Mouse (Mus musculus) CH12.LX (cell line): ENCODE measurements around the gene Isoc2a. TPM values are rescaled to one million over a fixed set of nuclear protein-coding genes. Genes with fewer than 3 reads are reported as not detected.
A peak's percentile ranks its signal among the peaks of the same experiment; 100 is the strongest.

Source experiments
- DNase-seq: peaks from one replicate; pipeline ENCODE4 v3.0.0-alpha.2; 2013; ENCODE audit errors: extremely low read depth
- H3K27ac ChIP-seq: 2 replicates; pipeline ENCODE4 v1.5.1; 2012; ENCODE audit warnings: low read depth, mild to moderate bottlenecking, control low read depth, moderate library complexity; ENCODE audit not compliant: insufficient read depth
- H3K27me3 ChIP-seq: replicated peaks from 2 replicates; pipeline ENCODE3; 2012; ENCODE audit warnings: inconsistent platforms
- H3K36me3 ChIP-seq, 2 experiments: replicated peaks in 1 of 2; 2 replicates each; pipeline versions ENCODE3 to v1.6.1; 2012; ENCODE audit warnings: inconsistent platforms in 1 of 2, low read length in 1 of 2, mild to moderate bottlenecking in 1 of 2, mixed read lengths in 1 of 2, moderate library complexity in 1 of 2; ENCODE audit not compliant: control insufficient read depth in 1 of 2, insufficient read depth in 1 of 2
- H3K4me1 ChIP-seq, 2 experiments: 2 replicates each; pipeline ENCODE4 v1.6.1; 2012; ENCODE audit warnings: inconsistent platforms in 1 of 2, moderate library complexity in 1 of 2; ENCODE audit not compliant: insufficient read depth in 2 of 2, control insufficient read depth in 1 of 2
- H3K4me2 ChIP-seq: 2 replicates; pipeline ENCODE4 v1.6.1; 2012; ENCODE audit warnings: low read depth, mild to moderate bottlenecking, control low read depth; ENCODE audit not compliant: poor library complexity, insufficient read depth, severe bottlenecking
- H3K4me3 ChIP-seq, 3 experiments: fragments of 150-350 bp in 1 of 3; sonication (generic) in 1 of 3; replicated peaks in 1 of 3; 2 replicates each; pipeline versions ENCODE3 to v1.5.1; 2011 to 2012; ENCODE audit warnings: low read depth in 2 of 3, low read length in 2 of 3, mild to moderate bottlenecking in 2 of 3, moderate library complexity in 2 of 3, control low read depth in 1 of 3, improper control_type of control experiment in 1 of 3, inconsistent platforms in 1 of 3, mixed read lengths in 1 of 3; ENCODE audit not compliant: poor library complexity in 1 of 3
- H3K79me2 ChIP-seq: replicated peaks from 2 replicates; pipeline ENCODE4 v1.6.1; 2012; ENCODE audit warnings: mild to moderate bottlenecking, moderate library complexity; ENCODE audit not compliant: control insufficient read depth, poor library complexity, insufficient read depth, severe bottlenecking; ENCODE audit errors: extremely low read depth
- H3K9ac ChIP-seq: 2 replicates; pipeline ENCODE4 v1.6.1; 2012; ENCODE audit warnings: low read depth, mild to moderate bottlenecking, control low read depth, moderate library complexity; ENCODE audit not compliant: insufficient read depth
- H3K9me3 ChIP-seq: replicated peaks from 2 replicates; pipeline ENCODE3; 2012; ENCODE audit warnings: low read length, inconsistent platforms, mixed read lengths
- CHD1 ChIP-seq: IDR thresholded peaks from 2 replicates; pipeline ENCODE4 v1.6.1; 2012; ENCODE audit warnings: low read depth, low read length, improper control_type of control experiment, inconsistent platforms
- CTCF ChIP-seq, 2 experiments: IDR thresholded peaks in 1 of 2; conservative IDR thresholded peaks in 1 of 2; 2 replicates each; pipeline ENCODE4 v1.5.1; 2011 to 2012; ENCODE audit warnings: low read depth in 2 of 2, low read length in 2 of 2, improper control_type of control experiment in 1 of 2, inconsistent platforms in 1 of 2, mild to moderate bottlenecking in 1 of 2, moderate library complexity in 1 of 2
- ELF1 ChIP-seq: IDR thresholded peaks from 2 replicates; pipeline ENCODE4 v1.6.1; 2014; ENCODE audit warnings: low read depth, mild to moderate bottlenecking, inconsistent platforms, low read length, improper control_type of control experiment
- ETS1 ChIP-seq: conservative IDR thresholded peaks from 2 replicates; pipeline ENCODE4 v1.6.1; 2012; ENCODE audit warnings: low read depth, mild to moderate bottlenecking, inconsistent platforms, low read length, improper control_type of control experiment, moderate library complexity
- HCFC1 ChIP-seq: IDR thresholded peaks from 2 replicates; pipeline ENCODE4 v1.6.1; 2012; ENCODE audit warnings: low read depth, mild to moderate bottlenecking, inconsistent platforms, low read length, improper control_type of control experiment
- KAT2A ChIP-seq: IDR thresholded peaks from 2 replicates; pipeline ENCODE4 v1.6.1; 2012; ENCODE audit warnings: low read length, improper control_type of control experiment, inconsistent platforms; ENCODE audit not compliant: insufficient replicate concordance
- MYC ChIP-seq: IDR thresholded peaks from 2 replicates; pipeline ENCODE4 v1.6.1; 2011; ENCODE audit warnings: low read depth, mild to moderate bottlenecking, improper control_type of control experiment, low read length
- PAX5 ChIP-seq: IDR thresholded peaks from 2 replicates; pipeline ENCODE4 v1.6.1; 2012; ENCODE audit warnings: low read length, inconsistent platforms, mixed read lengths
- POLR2AphosphoS2 ChIP-seq: IDR thresholded peaks from 2 replicates; pipeline ENCODE4 v1.6.1; 2011; ENCODE audit warnings: low read depth, low read length, improper control_type of control experiment
- SIN3A ChIP-seq: IDR thresholded peaks from 2 replicates; pipeline ENCODE4 v1.6.1; 2012; ENCODE audit warnings: low read length, improper control_type of control experiment, inconsistent platforms
- TCF12 ChIP-seq: IDR thresholded peaks from 2 replicates; pipeline ENCODE4 v1.6.1; 2014; ENCODE audit warnings: low read depth, mild to moderate bottlenecking, inconsistent platforms, low read length, improper control_type of control experiment
- ZNF384 ChIP-seq: IDR thresholded peaks from 2 replicates; pipeline ENCODE4 v1.6.1; 2012; ENCODE audit warnings: low read depth, low read length, improper control_type of control experiment, inconsistent platforms
- dilution Hi-C: fragments of 300-500 bp; cut with MboI; formaldehyde crosslinking; loops from 2 replicates; pipeline ENCODE4 v1.14.3; 2020; ENCODE audit warnings: low sequenced_read_pairs; ENCODE audit not compliant: extremely low pct_unique_long_range_greater_than_20kb, extremely low pct_ligation_motif_present
- in situ Hi-C: fragments of 300-500 bp; cut with MboI; formaldehyde crosslinking; loops from 3 replicates; pipeline ENCODE4 v1.14.3; 2019; ENCODE audit warnings: low sequenced_read_pairs, low pct_ligation_motif_present, low pct_unique_long_range_greater_than_20kb, mixed read lengths
- polyA plus RNA-seq: library from polyadenylated mRNA; unstranded; fragments of >175 nt; gene quantifications from 2 replicates; pipeline ENCODE4 v1.2.1, GENCODE M21; 2012; ENCODE audit warnings: low read depth; ENCODE audit not compliant: insufficient read length
- total RNA-seq, 2 experiments: library from RNA; depleted of rRNA; stranded (reverse); fragments of 300-350 nt in 1 of 2; fragments of >200 nt in 1 of 2; gene quantifications; 2 replicates each; pipeline ENCODE4 v1.2.3; 2012 to 2014

Isoc2a gene
- total and polyA plus RNA-seq, 3 experiments: 8.4 to 15.4 (median 12.9) TPM

- TF ChIP-seq TCF12 (no peak), SIN3A (peak; percentile 31; the same call in 1 of the 2 replicates)
- in situ Hi-C loops: no loop called here
- peak overlapping the region; percentile 57 for H3K9ac ChIP-seq
- H3K27me3 ChIP-seq: no peaks in the 10 kb centered on the region
- H3K4me2 ChIP-seq: peak overlapping the region; percentile 91
- DNase-seq: no peak
- H3K27ac ChIP-seq: peak overlapping the region; percentile 22
- H3K4me1 ChIP-seq: peaks cover 4 to 18% of the 10 kb centered on the region in 2 experiments; a peak in 3 of 4 replicates
- H3K9me3 ChIP-seq: no peaks in the 10 kb centered on the region
- no peaks in the 10 kb centered on the region for H3K79me2 ChIP-seq
- H3K4me3 ChIP-seq: peak overlapping the region; percentile 65 to 74 (median 69)
- H3K36me3 ChIP-seq: no peaks in the 10 kb centered on the region
- dilution Hi-C loops: no loop called here
These were observed 10.2 kb upstream of the Isoc2a start for GRCm38 (mm10) chr7:4866631-4867180.

- H3K9me3 ChIP-seq: no peaks in the 10 kb centered on the region
- DNase-seq: no peak
- H3K27me3 ChIP-seq: no peaks in the 10 kb centered on the region
- dilution Hi-C loops: no loop called here
- H3K27ac ChIP-seq: no peak within 1 kb of the TSS
- no peak within 1 kb of the TSS for H3K9ac ChIP-seq
- no peaks in the 10 kb centered on the region for H3K36me3 ChIP-seq
- no peak within 1 kb of the TSS for H3K4me2 ChIP-seq
- TF ChIP-seq POLR2AphosphoS2 (no peak), HCFC1 (no peak), CTCF (conservative IDR thresholded peaks at IDR 0.05 in 1 of 2, IDR thresholded peaks at IDR 0.05 in 1 of 2; ENCODE audit: low read depth in 2 of 2, low read length in 2 of 2) (peak in 1 of 2 experiments; percentile 4; a peak in 1 of 4 replicates), ETS1 (no peak), KAT2A (no peak), MYC (no peak), CHD1 (no peak)
- H3K79me2 ChIP-seq: no peaks in the 10 kb centered on the region
- in situ Hi-C loops: no loop called here
- H3K4me1 ChIP-seq: peaks cover 2 to 18% of the 10 kb centered on the region in 2 experiments; a peak in 3 of 4 replicates
- H3K4me3 ChIP-seq: no peak within 1 kb of the TSS
These were observed 6.8 kb upstream of the Isoc2a start, which contains the start of gene Isoc2b for GRCm38 (mm10) chr7:4870133-4870532. TSS of gene Isoc2b (minus strand) at chr7:4870258.

- no peaks in the 10 kb centered on the region for H3K79me2 ChIP-seq
- in situ Hi-C loops (no loop called here), dilution Hi-C loops (no loop called here)
- no peak for DNase-seq
- peak overlapping the region; percentile 66 to 85 (median 78) for H3K4me3 ChIP-seq
- peak overlapping the region; percentile 73 for H3K9ac ChIP-seq
- no peaks in the 10 kb centered on the region for H3K27me3 ChIP-seq
- TF ChIP-seq ZNF384 (no peak), ELF1 (no peak), PAX5 (no peak)
- peak overlapping the region; percentile 99 for H3K4me2 ChIP-seq
- H3K9me3 ChIP-seq: peaks cover 3% of the 10 kb centered on the region
- peaks cover 0 to 5% of the 10 kb centered on the region in 2 experiments for H3K36me3 ChIP-seq
- no peak overlapping the region for H3K27ac ChIP-seq
- peaks cover 6 to 14% of the 10 kb centered on the region in 2 experiments for H3K4me1 ChIP-seq
These were observed 273 bp downstream of the Isoc2a start for GRCm38 (mm10) chr7:4877226-4877625.
